Mouse (Mus musculus) heart, postnatal 0 days (tissue): ENCODE measurements around the gene Map3k7cl.

Source experiments
- CTCF ChIP-seq: IDR thresholded peaks from 2 replicates; pipeline ENCODE4 v1.5.1; 2016; ENCODE audit warnings: antibody characterized with exemption, control low read depth, low read depth
- EP300 ChIP-seq: IDR thresholded peaks from 2 replicates; pipeline ENCODE4 v1.6.1; 2016; ENCODE audit warnings: antibody characterized with exemption, low read depth

DNA sequence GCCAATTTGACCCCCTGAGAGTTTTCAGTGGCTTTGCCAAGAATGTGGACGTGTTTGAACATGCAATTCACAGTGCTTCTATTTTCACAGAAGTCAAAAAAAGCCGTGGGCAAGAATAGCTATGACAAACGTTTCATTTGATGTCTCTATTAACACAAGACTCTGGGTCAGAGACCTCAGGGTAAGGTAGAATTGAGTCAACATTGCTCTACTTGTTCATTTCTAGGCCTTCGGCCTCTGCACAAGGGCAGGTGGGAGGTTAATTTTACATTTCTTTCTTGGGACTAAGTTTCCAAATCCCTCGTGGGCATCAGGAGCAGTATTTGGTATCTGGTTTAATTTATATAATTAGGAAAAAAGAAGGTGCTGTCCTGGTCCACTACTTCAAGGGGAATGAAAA is 20.3 kb downstream of the Map3k7cl start:
- TF ChIP-seq CTCF (no peak), EP300 (no peak)
